Mouse (Mus musculus) MEL (cell line): ENCODE data around the gene Cpt1c. TPM values are rescaled to one million over a fixed set of nuclear protein-coding genes. Genes with fewer than 3 reads are reported as not detected.
A peak's percentile ranks its signal among the peaks of the same experiment; 100 is the strongest.

Experiments
- DNase-seq: peaks from one replicate; pipeline ENCODE4 v3.0.0; 2011; ENCODE audit warnings: low read depth, low spot score
- H3K27ac ChIP-seq: 2 replicates; pipeline ENCODE4 v1.5.1; 2012; ENCODE audit warnings: low read depth, mild to moderate bottlenecking, control low read depth, low read length, moderate library complexity; ENCODE audit not compliant: control insufficient read depth
- H3K27me3 ChIP-seq, 2 experiments: fragments of 150-350 bp in 1 of 2; sonication (generic) in 1 of 2; 2 replicates each; pipeline ENCODE4 v1.6.1; 2012; ENCODE audit warnings: low read length in 2 of 2, mild to moderate bottlenecking in 2 of 2, improper control_type of control experiment in 1 of 2, moderate library complexity in 1 of 2; ENCODE audit not compliant: insufficient read depth in 2 of 2, control insufficient read depth in 1 of 2
- H3K36me3 ChIP-seq, 2 experiments: 2 replicates each; pipeline ENCODE4 v1.6.1; 2012 to 2014; ENCODE audit warnings: low read length in 2 of 2, improper control_type of control experiment in 1 of 2, inconsistent platforms in 1 of 2, mild to moderate bottlenecking in 1 of 2; ENCODE audit not compliant: insufficient read depth in 2 of 2, control insufficient read depth in 1 of 2
- H3K4me1 ChIP-seq, 2 experiments: fragments of 150-350 bp in 1 of 2; sonication (generic) in 1 of 2; 2 replicates each; pipeline ENCODE4 v1.6.1; 2012; ENCODE audit warnings: low read length in 2 of 2, improper control_type of control experiment in 1 of 2, mild to moderate bottlenecking in 1 of 2; ENCODE audit not compliant: insufficient read depth in 2 of 2, control insufficient read depth in 1 of 2
- H3K4me3 ChIP-seq, 2 experiments: fragments of 150-350 bp in 1 of 2; sonication (generic) in 1 of 2; 2 replicates each; pipeline ENCODE4 v1.5.1; 2012; ENCODE audit warnings: low read depth in 2 of 2, low read length in 2 of 2, mild to moderate bottlenecking in 2 of 2, moderate library complexity in 2 of 2, control low read depth in 1 of 2, improper control_type of control experiment in 1 of 2; ENCODE audit not compliant: control insufficient read depth in 1 of 2, insufficient read depth in 1 of 2
- H3K79me2 ChIP-seq: 2 replicates; pipeline ENCODE4 v1.6.1; 2012; ENCODE audit warnings: mild to moderate bottlenecking, low read length, moderate library complexity; ENCODE audit not compliant: control insufficient read depth, poor library complexity, insufficient read depth
- H3K9ac ChIP-seq: 2 replicates; pipeline ENCODE4 v1.6.1; 2012; ENCODE audit warnings: low read depth, mild to moderate bottlenecking, control low read depth, low read length, moderate library complexity; ENCODE audit not compliant: control insufficient read depth, poor library complexity, severe bottlenecking
- H3K9me3 ChIP-seq: fragments of 150-350 bp; sonication (generic); replicated peaks from 2 replicates; pipeline ENCODE4 v1.6.1; 2012; ENCODE audit warnings: mild to moderate bottlenecking, low read length, improper control_type of control experiment, moderate library complexity; ENCODE audit not compliant: insufficient read depth
- CHD2 ChIP-seq: IDR thresholded peaks from 2 replicates; pipeline ENCODE4 v1.6.1; 2011; ENCODE audit warnings: low read length, improper control_type of control experiment
- E2F4 ChIP-seq: IDR thresholded peaks from 2 replicates; pipeline ENCODE4 v1.6.1; 2011; ENCODE audit warnings: low read depth, low read length, improper control_type of control experiment, borderline replicate concordance
- ELF1 ChIP-seq: IDR thresholded peaks from 2 replicates; pipeline ENCODE4 v1.6.1; 2014; ENCODE audit warnings: low read depth, mild to moderate bottlenecking, inconsistent platforms, low read length, improper control_type of control experiment, moderate library complexity
- EP300 ChIP-seq, 2 experiments: IDR thresholded peaks; 2 replicates each; pipeline ENCODE4 v1.6.1; 2011; ENCODE audit warnings: improper control_type of control experiment in 2 of 2, low read length in 2 of 2, low read depth in 1 of 2, mild to moderate bottlenecking in 1 of 2
- ETS1 ChIP-seq: IDR thresholded peaks from 2 replicates; pipeline ENCODE4 v1.6.1; 2012; ENCODE audit warnings: low read depth, mild to moderate bottlenecking, inconsistent platforms, low read length, improper control_type of control experiment, moderate library complexity
- MAX ChIP-seq: IDR thresholded peaks from 2 replicates; pipeline ENCODE4 v1.6.1; 2011; ENCODE audit warnings: low read length, improper control_type of control experiment
- MEF2A ChIP-seq: IDR thresholded peaks from 2 replicates; pipeline ENCODE4 v1.6.1; 2014; ENCODE audit warnings: low read depth, mild to moderate bottlenecking, inconsistent platforms, low read length, improper control_type of control experiment; ENCODE audit not compliant: poor library complexity, insufficient replicate concordance, severe bottlenecking; ENCODE audit errors: extremely low read depth
- MYB ChIP-seq: IDR thresholded peaks from 2 replicates; pipeline ENCODE4 v1.6.1; 2011; ENCODE audit warnings: mild to moderate bottlenecking, low read depth, low read length, improper control_type of control experiment
- NRF1 ChIP-seq: IDR thresholded peaks from 2 replicates; pipeline ENCODE4 v1.6.1; 2014; ENCODE audit warnings: low read depth, mild to moderate bottlenecking, inconsistent platforms, low read length, improper control_type of control experiment, moderate library complexity; ENCODE audit not compliant: poor library complexity, insufficient read depth, severe bottlenecking
- POLR2A ChIP-seq, 2 experiments: IDR thresholded peaks; 2 replicates each; pipeline ENCODE4 v1.6.1; 2011 to 2012; ENCODE audit warnings: low read length in 2 of 2, mild to moderate bottlenecking in 2 of 2, control low read depth in 1 of 2, improper control_type of control experiment in 1 of 2, low read depth in 1 of 2, moderate library complexity in 1 of 2; ENCODE audit not compliant: control insufficient read depth in 1 of 2, insufficient read depth in 1 of 2, poor library complexity in 1 of 2
- POLR2AphosphoS5 ChIP-seq: IDR thresholded peaks from 2 replicates; pipeline ENCODE4 v1.6.1; 2012; ENCODE audit warnings: low read depth, borderline replicate concordance, mild to moderate bottlenecking, inconsistent platforms, low read length, moderate library complexity, mixed read lengths
- RCOR1 ChIP-seq: IDR thresholded peaks from 2 replicates; pipeline ENCODE4 v1.6.1; 2012; ENCODE audit warnings: low read depth, mild to moderate bottlenecking, inconsistent platforms, low read length, improper control_type of control experiment
- TAL1 ChIP-seq: IDR thresholded peaks from 2 replicates; pipeline ENCODE4 v1.6.1; 2012; ENCODE audit warnings: mild to moderate bottlenecking, inconsistent platforms, low read length, moderate library complexity, mixed read lengths
- TBP ChIP-seq: IDR thresholded peaks from 2 replicates; pipeline ENCODE4 v1.8.0; 2011; ENCODE audit warnings: low read depth, low read length, improper control_type of control experiment
- TCF12 ChIP-seq: IDR thresholded peaks from 2 replicates; pipeline ENCODE4 v1.6.1; 2014; ENCODE audit warnings: low read depth, mild to moderate bottlenecking, inconsistent platforms, low read length, improper control_type of control experiment, moderate library complexity
- USF1 ChIP-seq: IDR thresholded peaks from 2 replicates; pipeline ENCODE4 v1.6.1; 2014; ENCODE audit warnings: low read depth, mild to moderate bottlenecking, inconsistent platforms, low read length, improper control_type of control experiment, moderate library complexity
- USF2 ChIP-seq, 2 experiments: IDR thresholded peaks; 2 replicates each; pipeline ENCODE4 v1.6.1; 2011 to 2012; ENCODE audit warnings: improper control_type of control experiment in 2 of 2, low read length in 2 of 2, borderline replicate concordance in 1 of 2, inconsistent platforms in 1 of 2, low read depth in 1 of 2, mild to moderate bottlenecking in 1 of 2; ENCODE audit not compliant: insufficient read depth in 1 of 2
- ZMIZ1 ChIP-seq: IDR thresholded peaks from 2 replicates; pipeline ENCODE4 v1.6.1; 2012; ENCODE audit warnings: low read depth, mild to moderate bottlenecking, inconsistent platforms, low read length, improper control_type of control experiment, moderate library complexity
- ZNF384 ChIP-seq: IDR thresholded peaks from 2 replicates; pipeline ENCODE4 v1.6.1; 2012; ENCODE audit warnings: low read depth, mild to moderate bottlenecking, inconsistent platforms, low read length, improper control_type of control experiment
- polyA plus RNA-seq, 2 experiments: library from polyadenylated mRNA; stranded (reverse) in 1 of 2; unstranded in 1 of 2; fragments of >175 nt in 1 of 2; fragments of >200 nt in 1 of 2; gene quantifications; 2 replicates each; pipeline versions ENCODE4 v1.2.1 to v1.2.4; 2012; ENCODE audit warnings: low replicate concordance in 2 of 2, low read depth in 1 of 2; ENCODE audit not compliant: insufficient read length in 2 of 2, insufficient read depth in 1 of 2, missing spikeins in 1 of 2
- total RNA-seq: library from RNA; depleted of rRNA; stranded (reverse); fragments of 300-350 nt; gene quantifications from 2 replicates; pipeline ENCODE4 v1.2.3, GENCODE M21; 2012

Cpt1c gene
- total and polyA plus RNA-seq, 3 experiments = 0.35 to 0.81 TPM; not detected in 1

DNA sequence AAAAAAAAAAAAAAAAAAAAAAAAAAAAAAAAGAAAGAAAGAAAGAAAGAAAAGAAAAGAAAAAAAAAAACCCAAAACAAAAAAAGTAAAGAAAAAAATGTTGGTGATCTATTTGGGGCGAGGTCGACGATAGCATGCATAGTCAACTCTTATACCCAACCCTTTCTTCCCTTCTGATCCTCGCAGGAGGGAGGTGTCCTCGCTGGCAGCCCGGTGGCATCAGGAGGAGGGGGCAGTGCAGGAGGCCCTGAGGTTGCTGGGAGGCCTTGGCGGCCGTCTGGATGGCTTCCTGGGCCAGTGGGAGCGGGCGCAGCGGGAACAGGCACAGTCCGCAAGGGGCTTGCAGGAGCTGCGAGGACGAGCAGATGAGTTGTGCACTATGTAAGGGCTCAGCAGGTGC, 21.1 kb downstream of the Cpt1c start:
- DNase-seq = no peak
- Histone ChIP-seq H3K4me3 (no peak overlapping the region), H3K36me3 (no peaks in the 10 kb centered on the region; a peak in 1 of 4 replicates), H3K27ac (no peak overlapping the region), H3K27me3 (no peaks in the 10 kb centered on the region), H3K4me1 (peaks cover 0 to 4% of the 10 kb centered on the region in 2 experiments; a peak in 1 of 4 replicates), H3K9ac (no peak overlapping the region), H3K9me3 (no peaks in the 10 kb centered on the region), H3K79me2 (no peaks in the 10 kb centered on the region)
- TF ChIP-seq ETS1 (no peak), ELF1 (no peak), ZNF384 (0 out of 2 replicates have a peak, but pooled peaks have one; percentile 27)

DNA sequence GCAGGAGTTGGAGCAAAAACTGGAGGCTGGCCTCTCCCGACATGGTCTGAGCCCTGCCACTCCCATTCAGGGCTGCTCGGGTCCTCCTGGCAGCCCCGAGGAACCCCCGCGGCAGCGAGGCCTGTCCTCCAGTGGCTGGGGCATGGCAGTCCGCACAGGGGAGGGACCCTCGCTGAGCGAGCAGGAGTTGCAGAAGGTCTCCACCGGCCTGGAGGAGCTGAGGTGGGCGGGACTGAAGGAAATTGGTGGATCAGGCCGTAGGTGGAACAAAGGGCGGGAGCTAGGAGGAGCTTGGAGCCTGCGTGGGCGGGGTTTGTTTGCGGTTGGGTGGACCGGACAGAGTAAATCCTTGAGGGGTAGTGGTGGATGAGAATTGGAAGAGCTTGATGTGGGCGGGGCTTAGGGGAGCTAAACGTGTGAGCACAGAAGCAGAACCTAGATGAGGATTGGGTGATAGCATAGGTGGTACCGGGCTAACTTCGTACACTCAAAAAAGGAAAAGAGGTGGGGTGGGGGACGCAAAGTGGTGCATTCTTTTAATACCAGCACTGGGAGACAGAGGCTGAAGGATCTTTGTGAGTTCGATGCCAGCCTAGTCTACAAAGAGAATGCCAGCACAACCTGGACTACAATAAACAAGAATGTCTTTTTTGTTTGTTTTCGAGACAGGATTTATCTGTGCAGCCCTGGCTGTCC, 21.9 kb downstream of the Cpt1c start:
- peak; percentile 98 for DNase-seq
- Histone ChIP-seq H3K9ac (peak overlapping the region; percentile 43), H3K27ac (no peak overlapping the region), H3K36me3 (no peaks in the 10 kb centered on the region; a peak in 1 of 4 replicates), H3K4me3 (peak overlapping the region; percentile 59 to 69), H3K27me3 (no peaks in the 10 kb centered on the region), H3K79me2 (no peaks in the 10 kb centered on the region), H3K9me3 (no peaks in the 10 kb centered on the region), H3K4me1 (peaks cover 0 to 4% of the 10 kb centered on the region in 2 experiments; a peak in 1 of 4 replicates)
- TF ChIP-seq E2F4 = no peak
- TF ChIP-seq USF1 = no peak
- TF ChIP-seq ETS1 = no peak
- TF ChIP-seq MEF2A = no peak
- no peak for TF ChIP-seq CHD2
- no peak for TF ChIP-seq TCF12
- TF ChIP-seq POLR2AphosphoS5 = no peak
- peak; percentile 94 for TF ChIP-seq TBP
- TF ChIP-seq TAL1 = no peak
- no peak for TF ChIP-seq EP300 (IDR thresholded peaks at IDR 0.05; ENCODE audit: low read depth in 1 of 2, low read length in 2 of 2)
- no peak for TF ChIP-seq MYB
- TF ChIP-seq USF2 (IDR thresholded peaks at IDR 0.05; ENCODE audit: borderline replicate concordance in 1 of 2, insufficient read depth in 1 of 2, low read depth in 1 of 2, low read length in 2 of 2) = no peak
- TF ChIP-seq POLR2A (IDR thresholded peaks at IDR 0.05; ENCODE audit: control insufficient read depth in 1 of 2, insufficient read depth in 1 of 2, low read depth in 1 of 2, low read length in 2 of 2, poor library complexity in 1 of 2) = no peak
- no peak for TF ChIP-seq ZMIZ1
- TF ChIP-seq MAX = no peak
- peak; percentile 40; the same call in 1 of the 2 replicates for TF ChIP-seq RCOR1
- peak; percentile 62 for TF ChIP-seq NRF1
